ENCODE assay signal across 8 mouse cellular contexts in genomic region chr9:45955107-45955963, GRCm38 (mm10). TPM values are rescaled to one million over a fixed set of nuclear protein-coding genes. Genes with fewer than 3 reads are reported as not detected.
A peak's percentile ranks its signal among the peaks of the same experiment; 100 is the strongest.
DNase-seq lines count a peak whose midpoint lies in the region; ATAC-seq and TF ChIP-seq lines count a peak whose summit lies in the region.

Gene Sidt2, minus strand, starts transcription at chr9:45955258.

- peak within 1 kb of the TSS; percentile 95 for H3K9ac ChIP-seq in hindbrain, postnatal 0 days (replicated peaks; ENCODE audit: low read length)

- H3K36me3 ChIP-seq in hindbrain, postnatal 0 days (ENCODE audit: insufficient read depth, low read length), result peaks cover 9% of the 10 kb centered on the region; the same call in 1 of the 2 replicates

- H3K4me1 ChIP-seq in cortical plate, adult 2 months (ENCODE audit: control insufficient read depth, insufficient read depth, low read length), result peaks cover 9% of the 10 kb centered on the region
- H3K4me1 ChIP-seq in hindbrain, postnatal 0 days (ENCODE audit: insufficient read depth, low read length), result peaks cover 8% of the 10 kb centered on the region; the same call in 1 of the 2 replicates

- DNase-seq in adipocyte (ENCODE audit: low spot score), result peak; percentile 89
- DNase-seq in gastrocnemius, adult 8-10 months (ENCODE audit: low spot score in 2 of 2), result peak; percentile 82
- DNase-seq in hindbrain, postnatal 0 days (ENCODE audit: low spot score), result peak; percentile 96
- peak; percentile 87 to 92 for DNase-seq in left cerebral cortex, adult 18-20 months (ENCODE audit: low spot score in 2 of 2)
- peak; percentile 92 to 93 for DNase-seq in lung, postnatal 4 days
- DNase-seq in retina, postnatal 7 days (ENCODE audit: low read depth, low spot score), result peak; percentile 74
- peak; percentile 61 for DNase-seq in urinary bladder, postnatal 10 days (ENCODE audit: low spot score)

- no peaks in the 10 kb centered on the region for H3K27me3 ChIP-seq in hindbrain, postnatal 0 days (ENCODE audit: insufficient read depth, low read length)

- WGBS in hindbrain, postnatal 0 days, result under 1% methylated on average over 47 of the region's 48 CpGs

- no peak for TF ChIP-seq CTCF in cortical plate, adult 2 months (IDR thresholded peaks at IDR 0.05; ENCODE audit: extremely low read depth, insufficient read depth, low read length)
- peak; percentile 23; the same call in 1 of the 2 replicates for TF ChIP-seq CTCF in hindbrain, postnatal 0 days (IDR thresholded peaks at IDR 0.05; ENCODE audit: low read depth)

- ATAC-seq in hindbrain, postnatal 0 days, result peak; percentile 96

- H3K4me2 ChIP-seq in hindbrain, postnatal 0 days (ENCODE audit: low read depth, low read length), result peak within 1 kb of the TSS; percentile 89

- H3K27ac ChIP-seq in cortical plate, adult 2 months (ENCODE audit: insufficient read depth, low read length), result peak within 1 kb of the TSS; percentile 93
- H3K27ac ChIP-seq in hindbrain, postnatal 0 days, result peak within 1 kb of the TSS; percentile 95

- no peaks in the 10 kb centered on the region for H3K9me3 ChIP-seq in hindbrain, postnatal 0 days (ENCODE audit: low read length)

- H3K4me3 ChIP-seq in cortical plate, adult 2 months (ENCODE audit: insufficient read depth, low read length), result peak within 1 kb of the TSS; percentile 70
- H3K4me3 ChIP-seq in hindbrain, postnatal 0 days (ENCODE audit: low read length), result peak within 1 kb of the TSS; percentile 91

- no peak for TF ChIP-seq POLR2A in cortical plate, adult 2 months (IDR thresholded peaks at IDR 0.05; ENCODE audit: extremely low read depth, insufficient read depth, low read length)

RNA-seq across cellular contexts. Expression of gene Sidt2, which starts in this region (rescaled TPM):
- 103 and 117 TPM in 2 replicates for polyA plus RNA-seq in cortical plate, adult 2 months (2012; rRNA removed)
- total RNA-seq in gastrocnemius, adult 8-10 months (2022), result 10 to 100 TPM; 64.4 to 70.3 (median 67.4) TPM
- total RNA-seq in hindbrain, postnatal 0 days (2014; rRNA removed), result 124 and 126 TPM in 2 replicates
- 48.3 and 51.6 TPM in 2 replicates for polyA plus RNA-seq in hindbrain, postnatal 0 days (2015; fragmentation: Nextera tagmentation; extraction: Ambion mirVana)
- 10 to 100 TPM; 78.5 to 80.9 TPM for total RNA-seq in left cerebral cortex, adult 18-20 months (2021)

Comparison
In these comparisons a context has a peak if more than half of its experiments do, and no peak if none do; other contexts are left out.
1. Peak in every context shown above with its lines: DNase-seq, ATAC-seq, H3K4me3 ChIP-seq and H3K27ac ChIP-seq.